Mouse (Mus musculus): ENCODE results near the gene 4930512M02Rik. TPM values are rescaled to one million over a fixed set of nuclear protein-coding genes. Genes with fewer than 3 reads are reported as not detected.

Gene 4930512M02Rik
- total and polyA plus RNA-seq, 3 experiments = not detected

DNA sequence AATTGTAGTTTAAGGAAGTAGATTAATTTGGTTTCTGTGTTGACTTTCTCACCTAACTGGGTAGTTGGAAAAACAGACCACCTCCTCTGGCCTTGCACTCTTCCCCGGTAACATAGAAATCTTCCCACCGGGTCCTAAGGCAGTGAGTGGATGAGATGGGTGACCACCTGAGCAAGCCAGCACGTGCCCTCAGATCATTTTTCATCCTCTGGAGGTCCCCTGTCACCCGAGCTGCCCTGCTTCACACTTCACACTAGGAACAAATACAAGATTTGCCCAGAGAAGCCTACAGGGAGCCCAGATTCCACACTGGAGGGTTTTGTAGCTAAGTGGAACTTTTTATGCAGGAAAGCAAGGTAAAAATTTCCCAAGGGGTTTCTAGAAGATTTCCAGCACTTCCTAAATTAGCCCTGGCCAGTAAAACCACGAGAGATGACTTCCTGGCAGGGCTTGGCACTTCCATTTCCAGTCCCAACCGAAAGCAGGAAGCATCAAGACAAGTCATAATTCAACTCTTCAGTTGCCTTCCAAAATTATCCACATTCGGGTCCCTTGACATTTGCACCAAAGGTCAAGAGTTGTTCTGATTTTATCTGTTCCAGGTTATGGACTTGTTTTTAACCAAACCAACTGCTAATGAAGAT lies 79.9 kb downstream of the 4930512M02Rik start:
- in situ Hi-C loops (cut with MboI; ENCODE audit: low pct_ligation_motif_present, low pct_unique_long_range_greater_than_20kb, low sequenced_read_pairs) (loop anchor here (5.0 to 10.0 kb wide), 2 partner anchors 40 to 397 kb away; no protein-coding TSS in a partner anchor), dilution Hi-C loops (cut with MboI; ENCODE audit: extremely low pct_ligation_motif_present, extremely low pct_unique_long_range_greater_than_20kb, low sequenced_read_pairs) (no loop called here)
- Histone ChIP-seq H3K4me3 (replicated peaks in 1 of 3; ENCODE audit: low read depth in 2 of 3, low read length in 2 of 3, poor library complexity in 1 of 3) (no peak overlapping the region), H3K4me1 (ENCODE audit: control insufficient read depth in 1 of 2, insufficient read depth in 2 of 2) (peaks cover 29 to 53% of the 10 kb centered on the region in 2 experiments), H3K27me3 (replicated peaks) (no peaks in the 10 kb centered on the region), H3K36me3 (replicated peaks in 1 of 2; ENCODE audit: control insufficient read depth in 1 of 2, insufficient read depth in 1 of 2, low read length in 1 of 2) (no peaks in the 10 kb centered on the region), H3K9ac (ENCODE audit: insufficient read depth, low read depth) (peak overlapping the region; percentile 18), H3K4me2 (ENCODE audit: insufficient read depth, low read depth, poor library complexity, severe bottlenecking) (peak overlapping the region; percentile 33; the same call in 1 of the 2 replicates), H3K9me3 (replicated peaks; ENCODE audit: low read length) (no peaks in the 10 kb centered on the region), H3K79me2 (replicated peaks; ENCODE audit: control insufficient read depth, extremely low read depth, insufficient read depth, poor library complexity, severe bottlenecking) (no peaks in the 10 kb centered on the region), H3K27ac (ENCODE audit: insufficient read depth, low read depth) (peak overlapping the region; percentile 23; the same call in 1 of the 2 replicates)
- no peak for DNase-seq (ENCODE audit: extremely low read depth)
- 0 out of 2 replicates have a peak, but pooled peaks have one; percentile 42 for TF ChIP-seq KAT2A (IDR thresholded peaks at IDR 0.05; ENCODE audit: insufficient replicate concordance, low read length)
- TF ChIP-seq ZNF384 (IDR thresholded peaks at IDR 0.05; ENCODE audit: low read depth, low read length) = no peak; the same call in 1 of the 2 replicates
- peak; percentile 31; the same call in 1 of the 2 replicates for TF ChIP-seq MAX (IDR thresholded peaks at IDR 0.05; ENCODE audit: low read length)
- TF ChIP-seq POLR2A (IDR thresholded peaks at IDR 0.05; ENCODE audit: low read depth, low read length) = no peak
- TF ChIP-seq RCOR1 (conservative IDR thresholded peaks at IDR 0.05; ENCODE audit: low read depth, low read length) = no peak
- peak; percentile 52; the same call in 1 of the 2 replicates for TF ChIP-seq MXI1 (IDR thresholded peaks at IDR 0.05; ENCODE audit: low read depth, low read length)
- TF ChIP-seq CTCF (conservative IDR thresholded peaks at IDR 0.05 in 1 of 2, IDR thresholded peaks at IDR 0.05 in 1 of 2; ENCODE audit: low read depth in 2 of 2, low read length in 2 of 2) = no peak
- TF ChIP-seq UBTF (IDR thresholded peaks at IDR 0.05; ENCODE audit: low read depth, low read length) = no peak
- no peak for TF ChIP-seq GABPA (IDR thresholded peaks at IDR 0.05; ENCODE audit: insufficient replicate concordance, low read depth, low read length)
- TF ChIP-seq IRF4 (IDR thresholded peaks at IDR 0.05; ENCODE audit: low read depth, low read length) = peak; percentile 51
- no peak for TF ChIP-seq PAX5 (IDR thresholded peaks at IDR 0.05; ENCODE audit: low read length)
- 0 out of 2 replicates have a peak, but pooled peaks have one; percentile 46 for TF ChIP-seq MAFK (IDR thresholded peaks at IDR 0.05; ENCODE audit: insufficient replicate concordance, low read length)
- TF ChIP-seq SMC3 (IDR thresholded peaks at IDR 0.05; ENCODE audit: low read depth, low read length) = no peak
- TF ChIP-seq BHLHE40 (IDR thresholded peaks at IDR 0.05; ENCODE audit: low read depth, low read length) = peak; percentile 95
- no peak for TF ChIP-seq USF1 (IDR thresholded peaks at IDR 0.05; ENCODE audit: low read depth, low read length)
- TF ChIP-seq MYC (IDR thresholded peaks at IDR 0.05; ENCODE audit: low read depth, low read length) = 0 out of 2 replicates have a peak, but pooled peaks have one; percentile 22
- TF ChIP-seq TBP (conservative IDR thresholded peaks at IDR 0.05; ENCODE audit: low read depth, low read length) = no peak
- TF ChIP-seq EP300 (IDR thresholded peaks at IDR 0.05; ENCODE audit: low read length) = peak; percentile 76
- no peak for TF ChIP-seq USF2 (conservative IDR thresholded peaks at IDR 0.05; ENCODE audit: low read depth, low read length)
- TF ChIP-seq CHD2 (IDR thresholded peaks at IDR 0.05; ENCODE audit: low read length) = 0 out of 2 replicates have a peak, but pooled peaks have one; percentile 30
- no peak for TF ChIP-seq TCF12 (IDR thresholded peaks at IDR 0.05; ENCODE audit: low read depth, low read length)
- no peak for TF ChIP-seq ZMIZ1 (IDR thresholded peaks at IDR 0.05; ENCODE audit: low read depth, low read length)
- TF ChIP-seq RAD21 (IDR thresholded peaks at IDR 0.05; ENCODE audit: low read depth, low read length) = no peak
- TF ChIP-seq ETS1 (conservative IDR thresholded peaks at IDR 0.05; ENCODE audit: low read depth, low read length) = peak; percentile 36; the same call in 1 of the 2 replicates
- TF ChIP-seq MEF2A (IDR thresholded peaks at IDR 0.05; ENCODE audit: borderline replicate concordance, low read depth, low read length) = peak; percentile 85
- TF ChIP-seq POLR2AphosphoS2 (IDR thresholded peaks at IDR 0.05; ENCODE audit: low read depth, low read length) = no peak
- no peak for TF ChIP-seq ZC3H11A (IDR thresholded peaks at IDR 0.05; ENCODE audit: low read depth, low read length)
- TF ChIP-seq ELF1 (IDR thresholded peaks at IDR 0.05; ENCODE audit: low read depth, low read length) = no peak
- no peak for TF ChIP-seq ZKSCAN1 (IDR thresholded peaks at IDR 0.05; ENCODE audit: borderline replicate concordance, low read depth, low read length)
- TF ChIP-seq E2F4 (IDR thresholded peaks at IDR 0.05; ENCODE audit: insufficient replicate concordance, low read depth, low read length) = no peak
- peak; percentile 34; the same call in 1 of the 2 replicates for TF ChIP-seq JUN (IDR thresholded peaks at IDR 0.05; ENCODE audit: insufficient read depth, low read depth, low read length)
- TF ChIP-seq JUND (conservative IDR thresholded peaks at IDR 0.05; ENCODE audit: low read depth, low read length) = 0 out of 2 replicates have a peak, but pooled peaks have one; percentile 28

Measured in CH12.LX (cell line).